Mouse (Mus musculus) kidney, embryonic 15.5 days (tissue): ENCODE results near the gene Gm10447. TPM values are rescaled to one million over a fixed set of nuclear protein-coding genes. Genes with fewer than 3 reads are reported as not detected.

Experiments
- ATAC-seq: fragments of 200-750 bp; cut with Nextera tagmentation; replicated peaks from 2 replicates; pipeline ENCODE4 v1.8.0; 2017; ENCODE audit warnings: moderate TSS enrichment; ENCODE audit not compliant: low FRiP score
- H3K27ac ChIP-seq: fragments of 300-500 bp; sonication (generic); 2 replicates; pipeline ENCODE4 v1.5.1; 2015; ENCODE audit warnings: mild to moderate bottlenecking, inconsistent platforms
- H3K27me3 ChIP-seq: fragments of 300-500 bp; sonication (generic); 2 replicates; pipeline ENCODE4 v1.6.1; 2015; ENCODE audit warnings: inconsistent platforms
- H3K36me3 ChIP-seq: fragments of 300-500 bp; sonication (generic); 2 replicates; pipeline ENCODE4 v1.6.1; 2015; ENCODE audit warnings: inconsistent platforms
- H3K4me1 ChIP-seq: fragments of 300-500 bp; sonication (generic); 2 replicates; pipeline ENCODE4 v1.6.1; 2015; ENCODE audit warnings: inconsistent platforms
- H3K4me2 ChIP-seq: fragments of 300-500 bp; sonication (generic); 2 replicates; pipeline ENCODE4 v1.6.1; 2015; ENCODE audit warnings: moderate library complexity, mild to moderate bottlenecking, inconsistent platforms
- H3K4me3 ChIP-seq: fragments of 300-500 bp; sonication (generic); replicated peaks from 2 replicates; pipeline ENCODE4 v1.5.1; 2015; ENCODE audit warnings: mild to moderate bottlenecking, inconsistent platforms
- H3K9ac ChIP-seq: fragments of 300-500 bp; sonication (generic); 2 replicates; pipeline ENCODE4 v1.6.1; 2015; ENCODE audit warnings: mild to moderate bottlenecking, inconsistent platforms
- H3K9me3 ChIP-seq: fragments of 300-500 bp; sonication (generic); replicated peaks from 2 replicates; pipeline ENCODE4 v1.6.1; 2016; ENCODE audit warnings: inconsistent platforms
- WGBS: fragments of 180-500 bp; shearing (Covaris S2); methylation state at CpG from one replicate; pipeline ENCODE4 v1.1.7; 2015; ENCODE audit warnings: mixed read lengths; 5-methylcytosine and 5-hydroxymethylcytosine counted together
- polyA plus RNA-seq: library from polyadenylated mRNA; unstranded; fragments of >200 nt; fragmentation: Nextera tagmentation; extraction: Ambion mirVana; gene quantifications from 2 replicates; pipeline ENCODE4 v1.2.1, GENCODE M21; 2015

Gm10447 gene
- polyA plus RNA-seq, 1 experiment from 2014 or later, result not detected

DNA sequence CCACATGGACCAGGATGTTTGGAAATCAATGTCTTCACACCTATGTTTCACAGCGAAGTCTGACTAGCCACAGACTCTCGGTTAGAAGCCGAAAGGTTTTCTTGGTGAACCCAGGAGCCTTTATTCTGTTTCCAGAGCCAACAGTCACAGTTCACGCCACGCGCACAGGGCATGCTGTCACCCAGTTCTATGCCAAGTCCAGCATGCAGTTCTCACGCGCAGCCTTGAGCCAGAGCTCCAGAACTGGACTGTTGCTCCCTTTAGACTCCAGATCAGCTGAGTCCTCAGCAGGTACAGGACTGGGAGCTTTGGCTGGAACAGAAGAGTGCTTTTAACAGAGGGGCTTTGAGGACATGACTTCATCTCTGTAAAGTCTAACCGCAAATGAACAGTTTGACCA lies 4.5 kb downstream of the Gm10447 start:
- 93% methylated on average over 9 of the region's 9 CpGs for WGBS
- H3K9ac ChIP-seq, result no peak overlapping the region
- ATAC-seq, result no peak

DNA sequence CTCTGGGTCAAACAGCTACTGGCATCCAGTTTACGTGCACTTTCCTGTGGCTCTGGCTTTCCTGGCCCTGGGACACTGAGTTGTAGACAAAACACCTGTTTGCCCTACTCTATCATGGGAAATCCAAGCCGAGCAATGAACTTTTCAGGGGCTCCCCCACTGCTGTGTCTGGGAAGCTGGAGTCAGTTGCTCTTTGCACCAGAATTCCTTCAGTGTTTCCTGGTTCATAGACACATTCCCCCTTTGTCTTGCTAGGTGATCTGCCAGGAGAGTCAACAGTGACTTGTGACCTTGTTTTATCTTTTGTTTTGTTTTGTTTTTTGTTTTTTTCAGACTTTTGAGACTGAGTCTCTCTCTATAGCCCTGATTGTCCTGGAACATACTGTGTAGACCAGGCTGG lies 5.5 kb downstream of the Gm10447 start:
- Histone ChIP-seq H3K9ac (no peak overlapping the region), H3K4me2 (no peak overlapping the region), H3K4me1 (peaks cover 6% of the 10 kb centered on the region), H3K4me3 (no peak overlapping the region), H3K9me3 (no peaks in the 10 kb centered on the region), H3K27me3 (peaks cover 5% of the 10 kb centered on the region; the same call in 1 of the 2 replicates), H3K27ac (no peak overlapping the region), H3K36me3 (no peaks in the 10 kb centered on the region)
- 65% methylated on average over 2 of the region's 2 CpGs for WGBS
- no peak for ATAC-seq

More for the DNA sequence above, 4.5 kb downstream of the Gm10447 start:
- H3K4me3 ChIP-seq, result no peak overlapping the region
- H3K4me2 ChIP-seq, result no peak overlapping the region
- no peaks in the 10 kb centered on the region for H3K36me3 ChIP-seq
- no peaks in the 10 kb centered on the region for H3K9me3 ChIP-seq
- peaks cover 16% of the 10 kb centered on the region for H3K4me1 ChIP-seq
- H3K27ac ChIP-seq, result no peak overlapping the region
- H3K27me3 ChIP-seq, result peaks cover 8% of the 10 kb centered on the region; the same call in 1 of the 2 replicates

GRCm38 (mm10) chr11:53450070-53450705 lies 6.7 kb downstream of the Gm10447 start:
- H3K4me2 ChIP-seq, result no peak overlapping the region
- H3K9ac ChIP-seq, result no peak overlapping the region
- H3K27me3 ChIP-seq, result no peaks in the 10 kb centered on the region
- H3K4me3 ChIP-seq, result no peak overlapping the region
- H3K27ac ChIP-seq, result no peak overlapping the region
- H3K4me1 ChIP-seq, result peaks cover 6% of the 10 kb centered on the region; the same call in 1 of the 2 replicates
- no peaks in the 10 kb centered on the region for H3K36me3 ChIP-seq
- no peaks in the 10 kb centered on the region for H3K9me3 ChIP-seq
- ATAC-seq, result no peak
- WGBS, result 30% methylated on average over 15 of the region's 15 CpGs

GRCm38 (mm10) chr11:53448529-53448928 lies 8.4 kb downstream of the Gm10447 start:
- no peak for ATAC-seq
- WGBS, result 90% methylated on average over 1 of the region's 1 CpGs
- no peaks in the 10 kb centered on the region for H3K27me3 ChIP-seq
- no peaks in the 10 kb centered on the region for H3K36me3 ChIP-seq
- H3K9ac ChIP-seq, result no peak overlapping the region
- H3K4me3 ChIP-seq, result no peak overlapping the region
- H3K4me1 ChIP-seq, result peaks cover 6% of the 10 kb centered on the region; the same call in 1 of the 2 replicates
- H3K9me3 ChIP-seq, result no peaks in the 10 kb centered on the region
- H3K4me2 ChIP-seq, result no peak overlapping the region
- H3K27ac ChIP-seq, result no peak overlapping the region

- Histone ChIP-seq H3K9ac (no peak overlapping the region), H3K4me1 (peaks cover 6% of the 10 kb centered on the region; the same call in 1 of the 2 replicates), H3K4me3 (no peak overlapping the region), H3K36me3 (no peaks in the 10 kb centered on the region), H3K9me3 (no peaks in the 10 kb centered on the region), H3K4me2 (no peak overlapping the region), H3K27me3 (no peaks in the 10 kb centered on the region), H3K27ac (no peak overlapping the region)
- 88% methylated on average over 8 of the region's 8 CpGs for WGBS
- ATAC-seq, result no peak
These were observed 8.9 kb downstream of the Gm10447 start for GRCm38 (mm10) chr11:53447996-53448395.

DNA sequence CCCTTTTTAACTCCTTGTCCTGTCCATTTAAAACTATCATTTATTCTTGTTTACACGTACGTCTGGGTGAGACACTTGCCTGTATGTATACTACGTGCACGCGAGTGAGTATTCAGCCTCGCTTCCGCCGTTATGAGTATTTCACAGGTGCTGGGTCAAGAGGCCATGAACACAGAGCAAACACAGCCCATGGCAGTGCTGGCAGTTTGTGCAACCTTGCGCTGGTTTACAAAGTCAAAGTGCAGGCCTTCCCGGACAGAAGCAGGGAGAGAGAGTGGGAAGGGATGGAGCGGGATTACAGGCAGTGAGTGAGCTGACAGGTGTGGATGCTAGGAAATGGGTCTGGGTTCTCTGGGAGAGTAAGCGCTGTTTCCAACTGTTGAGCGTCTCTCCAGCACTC lies 10.7 kb downstream of the Gm10447 start:
- Histone ChIP-seq H3K27me3 (no peaks in the 10 kb centered on the region), H3K4me3 (no peak overlapping the region), H3K4me2 (no peak overlapping the region), H3K4me1 (peaks cover 6% of the 10 kb centered on the region; the same call in 1 of the 2 replicates), H3K27ac (no peak overlapping the region), H3K9ac (no peak overlapping the region), H3K9me3 (no peaks in the 10 kb centered on the region), H3K36me3 (no peaks in the 10 kb centered on the region)
- ATAC-seq, result no peak
- WGBS, result 86% methylated on average over 13 of the region's 13 CpGs

DNA sequence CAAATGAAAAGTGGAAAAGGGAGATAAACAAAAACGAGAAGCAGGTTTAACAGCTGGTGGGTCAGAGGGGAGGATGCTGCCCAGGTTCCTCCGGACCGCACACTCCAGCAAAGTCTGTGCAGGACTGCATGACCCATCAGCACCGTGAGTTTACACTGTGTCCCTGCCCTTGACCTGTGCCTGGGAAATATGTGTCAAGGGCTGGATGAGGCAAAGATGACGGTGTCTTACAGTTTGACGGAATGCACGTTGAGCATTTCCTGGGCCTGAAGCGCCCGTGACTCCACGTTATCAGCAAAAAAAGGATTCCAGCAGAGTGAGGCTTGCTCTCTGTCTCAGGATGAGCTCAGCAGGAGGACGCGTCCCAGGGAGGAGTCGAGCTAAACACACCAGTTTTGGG lies 11.3 kb downstream of the Gm10447 start:
- Histone ChIP-seq H3K27ac (no peak overlapping the region), H3K4me1 (peaks cover 6% of the 10 kb centered on the region; the same call in 1 of the 2 replicates), H3K9me3 (no peaks in the 10 kb centered on the region), H3K36me3 (no peaks in the 10 kb centered on the region), H3K9ac (no peak overlapping the region), H3K4me2 (no peak overlapping the region), H3K27me3 (no peaks in the 10 kb centered on the region), H3K4me3 (no peak overlapping the region)
- ATAC-seq, result no peak
- 70% methylated on average over 13 of the region's 13 CpGs for WGBS

- no peak overlapping the region for H3K27ac ChIP-seq
- no peak overlapping the region for H3K4me3 ChIP-seq
- H3K4me1 ChIP-seq, result no peaks in the 10 kb centered on the region
- H3K27me3 ChIP-seq, result no peaks in the 10 kb centered on the region
- H3K9ac ChIP-seq, result no peak overlapping the region
- ATAC-seq, result no peak
- H3K4me2 ChIP-seq, result no peak overlapping the region
- no peaks in the 10 kb centered on the region for H3K9me3 ChIP-seq
- 39% methylated on average over 6 of the region's 6 CpGs for WGBS
- H3K36me3 ChIP-seq, result no peaks in the 10 kb centered on the region
These were observed 13.0 kb downstream of the Gm10447 start for GRCm38 (mm10) chr11:53443861-53444260.

- H3K4me1 ChIP-seq, result no peaks in the 10 kb centered on the region
- no peak overlapping the region for H3K4me2 ChIP-seq
- WGBS, result 34% methylated on average over 12 of the region's 12 CpGs
- H3K27me3 ChIP-seq, result no peaks in the 10 kb centered on the region
- no peak overlapping the region for H3K4me3 ChIP-seq
- H3K36me3 ChIP-seq, result no peaks in the 10 kb centered on the region
- H3K9ac ChIP-seq, result no peak overlapping the region
- no peaks in the 10 kb centered on the region for H3K9me3 ChIP-seq
- no peak overlapping the region for H3K27ac ChIP-seq
- ATAC-seq, result no peak
These were observed 15.0 kb downstream of the Gm10447 start for GRCm38 (mm10) chr11:53441921-53442320.

- H3K9ac ChIP-seq, result no peak overlapping the region
- no peak overlapping the region for H3K4me3 ChIP-seq
- H3K4me1 ChIP-seq, result peaks cover 6% of the 10 kb centered on the region; the same call in 1 of the 2 replicates
- H3K9me3 ChIP-seq, result no peaks in the 10 kb centered on the region
- no peak overlapping the region for H3K4me2 ChIP-seq
- 86% methylated on average over 6 of the region's 6 CpGs for WGBS
- H3K27ac ChIP-seq, result no peak overlapping the region
- H3K27me3 ChIP-seq, result no peaks in the 10 kb centered on the region
- no peaks in the 10 kb centered on the region for H3K36me3 ChIP-seq
- ATAC-seq, result no peak
These were observed 20.6 kb downstream of the Gm10447 start for GRCm38 (mm10) chr11:53436338-53436737.

- WGBS, result 83% methylated on average over 8 of the region's 8 CpGs
- H3K4me2 ChIP-seq, result no peak overlapping the region
These were observed 21.4 kb downstream of the Gm10447 start for GRCm38 (mm10) chr11:53435504-53435903.

DNA sequence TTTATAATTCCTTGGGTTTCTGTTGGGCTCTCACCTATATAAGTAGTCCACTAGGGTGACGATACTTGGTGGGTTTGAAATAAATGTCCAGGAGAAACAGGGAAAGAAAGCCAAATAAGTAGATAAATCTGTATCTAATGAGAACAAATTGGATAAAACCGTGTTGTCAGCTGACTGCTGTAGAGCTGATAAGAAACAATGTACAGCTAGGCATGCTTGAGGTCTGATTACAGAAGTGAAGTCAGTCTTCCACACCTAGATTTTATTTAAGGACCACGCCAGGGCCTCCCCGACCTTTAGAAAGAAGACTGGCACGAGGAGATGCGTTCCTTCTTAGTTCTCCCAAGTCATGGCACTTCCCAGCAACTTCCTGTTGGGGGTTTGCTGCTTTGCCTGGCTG lies 23.9 kb downstream of the Gm10447 start:
- H3K9me3 ChIP-seq, result no peaks in the 10 kb centered on the region
- no peaks in the 10 kb centered on the region for H3K27me3 ChIP-seq
- no peak overlapping the region for H3K4me3 ChIP-seq
- H3K4me1 ChIP-seq, result peaks cover 16% of the 10 kb centered on the region
- no peak overlapping the region for H3K4me2 ChIP-seq
- peaks cover 12% of the 10 kb centered on the region for H3K36me3 ChIP-seq
- no peak for ATAC-seq
- 60% methylated on average over 6 of the region's 6 CpGs for WGBS
- H3K27ac ChIP-seq, result no peak overlapping the region
- H3K9ac ChIP-seq, result no peak overlapping the region

More at GRCm38 (mm10) chr11:53435504-53435903, 21.4 kb downstream of the Gm10447 start:
- no peak for ATAC-seq
- peaks cover 7% of the 10 kb centered on the region; the same call in 1 of the 2 replicates for H3K4me1 ChIP-seq
- no peaks in the 10 kb centered on the region for H3K9me3 ChIP-seq
- no peaks in the 10 kb centered on the region for H3K27me3 ChIP-seq
- H3K9ac ChIP-seq, result no peak overlapping the region
- no peaks in the 10 kb centered on the region for H3K36me3 ChIP-seq
- no peak overlapping the region for H3K27ac ChIP-seq
- H3K4me3 ChIP-seq, result no peak overlapping the region
